Mouse (Mus musculus): Measurements from ENCODE around the gene Spint4. TPM values are rescaled to one million over a fixed set of nuclear protein-coding genes. Genes with fewer than 3 reads are reported as not detected.
A peak's percentile ranks its signal among the peaks of the same experiment; 100 is the strongest.

The Spint4 gene
- polyA plus RNA-seq, 1 experiment, result not detected

GRCm38 (mm10) chr2:164733259-164733658 is 35.0 kb downstream of the Spint4 start:
- no peak for DNase-seq (ENCODE audit: low spot score)

- DNase-seq (ENCODE audit: low spot score), result no peak
Observed at GRCm38 (mm10) chr2:164734839-164735238, 36.5 kb downstream of the Spint4 start.

GRCm38 (mm10) chr2:164735446-164735845 is 37.1 kb downstream of the Spint4 start:
- DNase-seq (ENCODE audit: low spot score), result no peak

- no peak for DNase-seq (ENCODE audit: low spot score)
Observed at GRCm38 (mm10) chr2:164737377-164738090, 39.2 kb downstream of the Spint4 start.

GRCm38 (mm10) chr2:164739876-164740275 is 41.6 kb downstream of the Spint4 start:
- DNase-seq (ENCODE audit: low spot score), result no peak

GRCm38 (mm10) chr2:164744987-164745386 is 46.7 kb downstream of the Spint4 start:
- no peak for DNase-seq (ENCODE audit: low spot score)

GRCm38 (mm10) chr2:164745843-164746479 is 47.7 kb downstream of the Spint4 start, which contains the start of the genes Wfdc3 and Dnttip1:
TSS of gene Wfdc3 (minus strand) at chr2:164745931.
TSS of gene Dnttip1 (plus strand) at chr2:164745983.
- peak; percentile 91 for DNase-seq (ENCODE audit: low spot score)

- DNase-seq (ENCODE audit: low spot score), result no peak
Observed at GRCm38 (mm10) chr2:164746693-164747092, 48.4 kb downstream of the Spint4 start.

GRCm38 (mm10) chr2:164748191-164748590 is 49.9 kb downstream of the Spint4 start:
- DNase-seq (ENCODE audit: low spot score), result no peak

- DNase-seq (ENCODE audit: low spot score), result no peak
Observed at GRCm38 (mm10) chr2:164748991-164749390, 50.7 kb downstream of the Spint4 start.

Other genes with a start within 250 kb of the Spint4 start
- gene Sys1, start 241.5 kb upstream of the Spint4 start, polyA plus RNA-seq (2012; rRNA removed), result 38.9 and 45.9 TPM in 2 replicates
- 3.0 and 4.4 TPM in 2 replicates for gene Gm20458, start 237.5 kb upstream of the Spint4 start, polyA plus RNA-seq (2012; rRNA removed)
- gene Trp53tg5, start 224.8 kb upstream of the Spint4 start, polyA plus RNA-seq (2012; rRNA removed), result not detected in 2 replicates
- 124 and 133 TPM in 2 replicates for gene Dbndd2, start 212.4 kb upstream of the Spint4 start, polyA plus RNA-seq (2012; rRNA removed)
- gene Pigt, start 201.0 kb upstream of the Spint4 start, polyA plus RNA-seq (2012; rRNA removed), result 55.9 and 71.5 TPM in 2 replicates
- gene Wfdc2, start 136.1 kb upstream of the Spint4 start, polyA plus RNA-seq (2012; rRNA removed), result 775 and 802 TPM in 2 replicates
- 0.14 and 0.31 TPM in 2 replicates for gene Spint3, start 125.0 kb upstream of the Spint4 start, polyA plus RNA-seq (2012; rRNA removed)
- 1.3 and 2.0 TPM in 2 replicates for gene Wfdc6a, start 113.1 kb upstream of the Spint4 start, polyA plus RNA-seq (2012; rRNA removed)
- not detected in 2 replicates for gene Eppin, start 104.9 kb upstream of the Spint4 start, polyA plus RNA-seq (2012; rRNA removed)
- not detected in 2 replicates for gene Wfdc6b, start 85.0 kb upstream of the Spint4 start, polyA plus RNA-seq (2012; rRNA removed)
- not detected in 2 replicates for gene Wfdc8, start 84.9 kb upstream of the Spint4 start, polyA plus RNA-seq (2012; rRNA removed)
- gene Wfdc16, start 59.7 kb upstream of the Spint4 start, polyA plus RNA-seq (2012; rRNA removed), result not detected in 2 replicates
- 4.9 and 7.1 TPM in 2 replicates for gene Wfdc10, start 42.5 kb upstream of the Spint4 start, polyA plus RNA-seq (2012; rRNA removed)
- not detected in 2 replicates for gene Wfdc9, start 41.9 kb upstream of the Spint4 start, polyA plus RNA-seq (2012; rRNA removed)
- gene Wfdc11, start 24.4 kb upstream of the Spint4 start, polyA plus RNA-seq (2012; rRNA removed), result not detected in 2 replicates
- gene Wfdc13, start 13.4 kb upstream of the Spint4 start, polyA plus RNA-seq (2012; rRNA removed), result 1.1 and 1.2 TPM in 2 replicates
- not detected in 2 replicates for gene Spint5, start 16.8 kb downstream of the Spint4 start, polyA plus RNA-seq (2012; rRNA removed)
- 0.81 and 0.96 TPM in 2 replicates for gene Wfdc3, start 47.4 kb downstream of the Spint4 start, polyA plus RNA-seq (2012; rRNA removed)
- 36.1 and 36.7 TPM in 2 replicates for gene Dnttip1, start 47.5 kb downstream of the Spint4 start, polyA plus RNA-seq (2012; rRNA removed)
- gene Ube2c, start 71.4 kb downstream of the Spint4 start, polyA plus RNA-seq (2012; rRNA removed), result 7.3 and 7.9 TPM in 2 replicates
- 21.9 and 26.7 TPM in 2 replicates for gene Tnnc2, start 81.5 kb downstream of the Spint4 start, polyA plus RNA-seq (2012; rRNA removed)
- gene Snx21, start 87.3 kb downstream of the Spint4 start, polyA plus RNA-seq (2012; rRNA removed), result 24.4 and 29.0 TPM in 2 replicates
- gene Acot8, start 106.4 kb downstream of the Spint4 start, polyA plus RNA-seq (2012; rRNA removed), result 37.5 and 45.7 TPM in 2 replicates
- gene Zswim3, start 106.6 kb downstream of the Spint4 start, polyA plus RNA-seq (2012; rRNA removed), result 5.3 and 6.2 TPM in 2 replicates
- gene Zswim1, start 124.2 kb downstream of the Spint4 start, polyA plus RNA-seq (2012; rRNA removed), result 5.4 and 8.1 TPM in 2 replicates
- 0.13 TPM in 1 of 2 replicates, not detected in the other for gene Spata25, start 130.0 kb downstream of the Spint4 start, polyA plus RNA-seq (2012; rRNA removed)
- gene Ctsa, start 134.4 kb downstream of the Spint4 start, polyA plus RNA-seq (2012; rRNA removed), result 200 and 235 TPM in 2 replicates
- gene Neurl2, start 135.0 kb downstream of the Spint4 start, polyA plus RNA-seq (2012; rRNA removed), result 12.5 and 15.3 TPM in 2 replicates
- 247 and 252 TPM in 2 replicates for gene Pltp, start 159.2 kb downstream of the Spint4 start, polyA plus RNA-seq (2012; rRNA removed)
- gene Pcif1, start 180.8 kb downstream of the Spint4 start, polyA plus RNA-seq (2012; rRNA removed), result 27.8 and 29.4 TPM in 2 replicates
- 15.6 and 16.3 TPM in 2 replicates for gene Zfp335, start 213.3 kb downstream of the Spint4 start, polyA plus RNA-seq (2012; rRNA removed)
- 13.0 and 13.5 TPM in 2 replicates for gene Mmp9, start 242.3 kb downstream of the Spint4 start, polyA plus RNA-seq (2012; rRNA removed)